Mouse (Mus musculus) thymus, postnatal 25 days (tissue): ENCODE data around the gene Vmn2r24.
"Not testable (repeated sequence)": the region's sequence is repeated elsewhere in the genome, so short reads cannot be mapped to it uniquely, and the experiment has no call there.

Source experiments
- DNase-seq: peaks from one replicate; pipeline ENCODE4 v3.0.0; 2022

Vmn2r24 gene

DNA sequence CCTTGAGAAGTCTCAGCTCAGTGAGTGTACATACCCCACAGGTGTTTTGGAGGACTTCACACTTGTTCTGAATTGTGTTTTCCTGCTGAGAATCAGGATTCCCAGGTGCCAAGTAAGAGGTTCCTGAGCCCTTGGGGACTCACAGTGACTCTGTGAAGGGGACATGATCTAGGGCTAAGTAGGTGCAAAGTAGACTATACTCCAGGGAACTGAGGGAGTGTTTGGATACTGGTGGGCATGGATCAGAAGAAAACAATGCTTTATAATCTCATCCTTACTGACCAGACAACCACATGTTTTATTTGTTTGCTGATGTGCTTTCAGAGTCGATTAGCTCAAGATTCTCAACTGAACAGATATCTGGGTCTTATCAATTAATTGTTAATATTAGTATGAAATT is at the start of gene Vmn2r24:
Gene Vmn2r24, plus strand, starts transcription at position 301 of the 400 bp plus-strand sequence.
- DNase-seq = no peak

DNA sequence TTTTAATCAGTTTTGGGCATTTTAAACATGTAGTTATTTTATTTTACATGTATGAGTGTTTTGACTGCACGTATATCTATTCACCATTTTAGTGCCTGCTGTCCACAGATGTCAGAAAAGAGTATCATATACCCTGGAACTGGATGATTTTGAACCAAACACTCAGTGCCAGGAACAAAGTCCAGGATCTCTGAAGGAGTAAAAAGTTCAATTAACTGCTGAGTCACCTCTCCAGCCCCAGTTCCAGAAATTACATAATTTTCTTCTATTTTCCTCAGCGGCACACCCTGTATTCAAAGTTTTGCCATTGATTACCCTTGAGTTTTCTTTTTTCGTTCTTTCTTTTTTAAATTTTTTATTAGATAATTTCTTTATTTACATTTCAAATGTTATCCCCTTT is 8.6 kb upstream of the Vmn2r24 start:
- DNase-seq = no peak

DNA sequence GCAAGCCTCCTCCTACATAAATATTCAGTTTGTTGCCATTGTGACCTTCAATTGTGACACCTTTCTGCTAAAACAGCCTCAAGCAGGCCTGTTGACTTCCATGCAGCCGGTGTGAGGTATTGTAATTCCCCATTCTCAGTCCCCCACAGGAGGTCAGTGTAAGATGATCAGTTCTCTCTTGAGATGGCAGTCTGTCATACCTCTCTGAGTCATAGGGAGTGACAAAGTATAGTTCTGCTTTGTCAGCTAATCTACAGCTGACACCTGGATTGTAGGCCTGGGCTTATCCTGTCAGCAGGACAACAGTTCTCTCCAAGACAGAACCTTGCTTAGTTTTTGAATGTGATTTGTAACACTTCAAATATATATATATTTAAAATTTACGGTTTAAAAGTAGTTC is 6.2 kb downstream of the Vmn2r24 start:
- no peak for DNase-seq

- DNase-seq = no peak
Measured at GRCm38 (mm10) chr6:123793746-123794145, 15.1 kb downstream of the Vmn2r24 start.

- not testable (repeated sequence) for DNase-seq
Measured at GRCm38 (mm10) chr6:123810291-123810690, 31.6 kb downstream of the Vmn2r24 start.

GRCm38 (mm10) chr6:123819951-123820350 is 41.3 kb downstream of the Vmn2r24 start:
- DNase-seq = no peak

DNA sequence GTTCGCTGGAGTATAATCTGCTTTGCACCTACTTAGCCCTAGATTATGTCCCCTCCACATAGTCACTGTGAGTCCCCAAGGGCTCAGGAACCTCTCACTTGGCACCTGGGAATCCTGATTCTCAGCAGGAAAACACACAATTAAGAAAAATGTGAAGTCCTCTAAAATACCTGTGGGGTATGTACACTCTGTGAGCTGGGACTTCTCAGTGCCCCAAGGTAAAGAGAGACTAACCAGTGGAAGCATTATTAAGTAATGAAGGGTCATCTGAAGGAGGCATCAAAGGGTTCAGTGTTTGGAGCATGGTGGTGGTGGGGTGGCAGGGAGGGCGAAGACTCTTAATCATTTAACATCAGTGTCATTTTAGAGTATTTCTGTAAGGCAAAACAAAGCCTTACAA is 74.7 kb downstream of the Vmn2r24 start, which contains the start of gene Vmn2r25:
Gene Vmn2r25, minus strand, starts transcription at position 101 of the 400 bp plus-strand sequence.
- not testable (repeated sequence) for DNase-seq
